Mouse (Mus musculus): ENCODE results near the gene Atg10.

Atg10 gene

DNA sequence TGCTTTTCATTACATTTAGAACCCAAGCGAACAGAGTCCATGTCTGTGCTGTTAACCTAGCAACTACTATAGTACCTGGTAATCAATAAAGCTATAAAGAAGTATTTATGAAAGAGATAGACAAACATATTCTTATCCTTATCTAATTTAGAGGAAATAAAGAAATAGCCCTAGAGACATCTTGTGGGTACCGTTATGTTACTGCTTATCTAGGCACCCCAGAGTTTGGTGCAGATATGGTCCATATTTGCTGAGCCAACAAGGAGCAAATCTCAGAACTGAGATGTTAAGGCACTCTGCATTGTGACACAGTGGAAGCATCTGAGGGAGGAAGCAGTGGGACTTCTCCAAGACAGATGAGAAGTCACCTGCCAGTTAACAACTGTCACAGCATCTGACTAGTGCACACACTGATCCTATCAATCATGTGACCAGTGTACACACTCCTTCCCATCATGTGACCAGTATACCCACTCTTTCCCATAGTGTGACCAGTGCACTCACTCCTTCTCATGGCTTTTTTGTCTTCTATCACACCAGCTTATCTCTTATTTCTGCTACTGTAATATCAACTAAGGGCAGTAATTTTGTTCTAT, 228.6 kb downstream of the Atg10 start:
- DNase-seq = no peak

DNA sequence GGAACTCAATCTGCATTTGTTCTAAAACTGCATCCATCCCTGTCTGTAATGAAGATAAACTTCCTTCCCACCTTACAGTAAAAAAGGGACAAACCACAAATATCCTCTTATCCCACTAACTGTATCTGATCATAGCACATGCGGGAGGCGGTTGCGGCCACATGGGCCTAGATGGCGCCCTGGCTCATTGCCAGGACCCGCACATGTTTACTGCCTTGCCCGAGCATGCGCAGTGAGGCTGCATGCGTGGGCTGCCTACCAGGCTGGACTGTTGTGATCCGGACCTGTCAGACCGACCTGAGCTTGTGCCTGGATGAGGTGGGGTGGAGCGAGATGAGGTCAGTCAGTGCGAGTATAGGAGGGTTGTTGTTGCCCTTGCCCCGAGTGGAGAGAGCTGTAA, 230.2 kb downstream of the Atg10 start:
- DNase-seq = no peak

DNA sequence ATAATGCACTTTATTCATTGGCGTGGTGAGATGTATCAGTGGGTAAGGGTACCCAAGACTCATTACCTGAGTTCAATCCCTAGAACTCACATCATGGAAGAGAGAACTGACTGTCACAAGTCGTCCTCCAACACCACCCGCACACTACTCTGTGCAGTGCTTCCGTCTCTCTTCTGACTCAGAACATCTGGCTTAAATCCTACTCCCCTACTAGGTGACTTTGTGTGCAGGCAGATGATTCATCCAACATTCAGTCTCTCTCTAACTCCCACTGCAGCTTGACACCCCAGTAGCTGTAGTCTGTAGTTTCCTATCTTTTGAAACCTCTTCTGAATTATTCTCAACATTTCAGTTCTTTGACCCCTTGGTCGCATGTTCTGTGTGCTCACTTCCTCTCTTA, 230.8 kb downstream of the Atg10 start:
- no peak for DNase-seq

DNA sequence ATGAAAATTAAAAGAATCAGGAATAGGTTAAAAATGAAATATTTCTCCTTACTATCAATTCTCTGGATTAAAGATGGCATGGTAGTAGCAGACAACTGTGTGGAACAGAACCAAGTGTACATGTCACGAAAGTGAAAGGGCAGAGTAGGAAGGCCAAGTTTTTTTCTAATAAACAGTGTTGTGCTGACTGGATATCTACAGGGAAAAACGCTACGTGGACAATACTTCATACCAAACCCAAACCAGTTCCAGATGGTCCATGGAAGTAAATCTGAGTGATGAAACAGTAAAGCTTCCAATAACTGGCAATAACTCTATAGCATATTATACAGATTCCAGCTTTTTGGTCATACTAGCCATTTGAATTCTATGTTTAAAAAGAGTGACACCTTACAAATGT, 235.5 kb downstream of the Atg10 start:
- DNase-seq = no peak

DNA sequence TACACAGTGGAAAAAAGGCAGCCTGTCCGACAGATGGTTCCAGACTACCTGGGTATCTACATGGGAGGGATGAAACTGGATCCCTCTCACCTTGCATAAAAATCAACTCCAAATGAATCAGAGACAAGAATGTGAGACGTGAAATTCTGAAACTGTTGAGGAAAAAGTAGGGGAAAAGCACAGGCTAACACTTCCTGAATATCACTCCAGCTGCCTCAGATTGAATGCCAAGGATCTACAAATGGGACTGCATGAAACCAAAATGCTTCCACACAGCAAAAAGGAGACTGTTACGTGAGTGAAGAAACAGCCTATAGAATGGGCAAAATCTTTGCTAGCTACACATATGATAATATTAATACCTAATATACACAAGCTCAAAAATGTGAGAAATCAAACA, 238.4 kb downstream of the Atg10 start:
- DNase-seq = no peak

GRCm38 (mm10) chr13:90984073-90984472, 239.7 kb downstream of the Atg10 start:
- DNase-seq = no peak

DNA sequence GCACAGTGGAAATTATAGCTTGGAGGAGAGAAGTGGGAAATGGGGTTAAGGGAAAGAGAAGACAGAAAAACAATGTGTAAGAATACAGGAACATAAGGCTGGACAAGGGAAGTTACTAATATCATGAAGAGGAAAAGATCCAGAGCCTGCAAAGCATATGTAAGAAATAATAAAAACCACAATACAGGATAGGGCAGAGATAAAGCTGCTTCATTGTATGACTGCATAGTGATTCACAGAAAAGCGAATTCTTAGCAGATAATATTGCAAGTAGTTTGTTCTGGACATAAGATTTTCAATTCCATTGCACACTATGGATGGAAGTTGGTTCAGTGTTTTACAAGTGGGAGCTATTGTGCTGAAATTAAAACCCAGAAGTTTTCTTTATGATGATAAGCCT, 242.0 kb downstream of the Atg10 start:
- no peak for DNase-seq

DNA sequence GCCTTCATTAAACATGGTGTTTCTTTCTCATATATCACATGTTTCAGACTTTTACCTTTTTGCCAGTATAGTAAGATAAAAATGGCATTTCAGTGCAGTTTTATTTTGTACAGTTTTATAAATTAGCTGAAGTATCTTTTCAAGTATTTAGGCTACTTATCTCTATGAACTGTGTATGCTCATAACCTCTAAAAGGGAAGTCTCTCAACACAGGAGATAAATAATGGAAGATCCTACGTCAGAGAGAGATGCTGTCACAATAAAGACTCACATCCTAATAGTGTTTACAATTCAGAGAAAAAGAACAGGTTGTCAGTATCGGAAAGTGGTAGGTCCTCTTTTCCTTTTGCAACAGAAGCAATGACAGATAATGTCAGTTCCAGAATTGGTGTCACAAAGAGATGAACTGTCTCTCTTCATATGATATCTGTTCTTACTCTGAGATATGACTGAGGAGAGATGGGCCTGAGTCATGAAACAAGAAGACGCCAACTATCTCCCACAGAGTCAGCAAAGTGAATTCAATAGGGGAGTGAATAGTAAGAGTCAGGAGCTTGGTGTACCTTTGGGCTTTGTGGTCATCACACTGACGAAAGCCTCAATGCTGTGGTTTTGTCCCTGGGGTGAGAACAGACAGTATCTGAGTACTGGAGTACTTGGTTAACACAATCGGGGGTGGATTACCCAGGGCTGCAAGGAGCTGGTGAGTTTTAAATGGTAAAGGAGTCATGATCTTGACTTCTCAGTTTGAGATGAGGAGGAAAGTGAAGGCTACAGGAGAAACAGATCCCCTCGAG, 242.7 kb downstream of the Atg10 start:
- no peak for DNase-seq

- no peak for DNase-seq
Measured at GRCm38 (mm10) chr13:90977057-90977456, 246.7 kb downstream of the Atg10 start.

DNA sequence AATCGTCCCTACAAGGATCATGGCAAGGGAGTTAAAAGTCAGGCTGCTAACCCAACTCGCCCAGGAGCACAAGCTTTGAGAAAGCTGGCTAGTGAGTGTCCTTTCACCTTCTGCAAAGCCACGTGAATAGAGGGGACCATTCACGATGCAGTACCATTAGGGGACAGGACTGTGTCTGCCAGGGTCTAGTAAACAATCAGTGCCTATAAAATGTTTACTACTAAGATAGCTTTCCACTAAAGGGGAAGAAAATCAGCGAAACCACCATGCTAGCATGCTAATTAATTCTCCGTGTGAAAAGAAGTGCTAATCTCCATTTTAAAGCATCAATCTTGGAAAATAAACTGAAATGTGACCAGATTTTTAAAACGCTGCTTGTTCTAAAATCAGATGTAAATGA, 250.4 kb downstream of the Atg10 start:
- no peak for DNase-seq

DNA sequence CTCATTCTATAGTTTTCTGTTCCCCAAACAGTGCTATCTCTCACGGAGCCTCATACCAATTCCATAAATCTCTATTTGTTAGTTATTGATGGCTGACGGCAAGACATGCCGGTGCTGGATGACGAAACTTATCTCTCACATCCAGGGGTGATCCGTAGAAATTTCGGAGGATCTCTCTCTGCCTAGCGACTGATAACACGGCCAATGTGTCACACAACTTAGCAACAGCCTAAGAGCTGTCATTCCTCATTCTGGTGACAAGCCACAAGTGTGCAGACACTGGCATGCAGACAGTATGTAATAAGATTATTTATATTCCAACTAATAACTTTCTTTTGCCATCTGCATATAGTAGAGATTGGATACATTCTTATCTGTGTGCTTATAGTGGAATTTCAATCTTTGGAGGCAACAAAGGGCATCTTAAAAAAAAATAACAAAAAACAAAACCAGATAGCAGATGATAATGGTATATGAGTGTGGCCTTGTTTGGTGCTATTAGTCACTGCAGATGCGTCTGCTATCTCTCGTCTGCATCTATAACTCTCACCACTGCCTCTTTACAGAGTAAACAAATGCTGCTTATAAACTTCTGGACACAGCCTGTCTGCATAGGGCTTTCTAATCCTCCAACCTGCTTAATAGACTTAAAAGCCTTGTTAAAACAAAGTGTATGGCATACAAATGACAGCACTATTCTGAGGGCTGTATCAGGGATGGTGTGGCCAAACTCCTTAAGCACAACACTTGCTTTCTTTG, 253.3 kb downstream of the Atg10 start:
- DNase-seq = no peak

DNA sequence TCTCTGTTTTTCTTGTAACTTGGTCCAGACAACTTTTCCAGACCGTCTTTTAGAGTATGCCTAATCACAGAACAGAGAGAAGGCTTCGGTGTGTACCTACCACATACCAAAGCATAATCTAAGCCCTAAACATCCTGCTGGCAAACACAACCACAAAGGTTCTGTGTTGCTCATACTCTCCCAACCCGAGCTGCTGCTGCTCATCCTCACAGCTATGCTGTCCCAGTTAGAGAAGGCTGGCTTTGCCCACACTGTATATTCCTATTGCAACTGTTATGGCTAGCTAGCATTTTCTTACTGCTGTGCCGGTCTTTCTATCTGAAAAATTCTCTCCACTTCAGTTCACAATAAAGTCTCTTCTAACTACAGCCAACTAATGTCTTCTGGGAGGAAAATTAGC, 254.8 kb downstream of the Atg10 start:
- DNase-seq = no peak

GRCm38 (mm10) chr13:90967422-90967821, 256.3 kb downstream of the Atg10 start:
- peak; percentile 82 for DNase-seq

DNA sequence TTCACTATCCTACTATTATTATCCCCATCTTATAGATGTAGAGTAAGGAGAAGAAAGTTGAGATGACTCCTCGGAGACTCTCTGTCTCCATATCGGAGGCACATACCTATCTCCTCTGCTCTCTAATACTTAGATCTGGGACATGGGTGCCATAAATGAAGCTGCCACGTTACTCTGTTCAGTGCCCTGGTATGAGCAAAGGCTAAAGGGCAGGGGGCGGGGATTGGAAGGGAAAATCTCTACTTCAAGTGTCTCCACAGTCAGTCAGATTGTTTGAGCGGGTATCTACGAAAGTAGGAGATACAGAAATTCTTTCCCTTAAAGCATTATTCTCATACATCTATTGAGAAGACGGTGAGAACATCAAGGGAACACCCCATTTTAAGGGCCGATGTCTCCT, 257.8 kb downstream of the Atg10 start:
- no peak for DNase-seq

- DNase-seq = no peak
Measured at GRCm38 (mm10) chr13:90964511-90964910, 259.3 kb downstream of the Atg10 start.

- DNase-seq = no peak
Measured at GRCm38 (mm10) chr13:90962836-90963760, 260.7 kb downstream of the Atg10 start.

DNA sequence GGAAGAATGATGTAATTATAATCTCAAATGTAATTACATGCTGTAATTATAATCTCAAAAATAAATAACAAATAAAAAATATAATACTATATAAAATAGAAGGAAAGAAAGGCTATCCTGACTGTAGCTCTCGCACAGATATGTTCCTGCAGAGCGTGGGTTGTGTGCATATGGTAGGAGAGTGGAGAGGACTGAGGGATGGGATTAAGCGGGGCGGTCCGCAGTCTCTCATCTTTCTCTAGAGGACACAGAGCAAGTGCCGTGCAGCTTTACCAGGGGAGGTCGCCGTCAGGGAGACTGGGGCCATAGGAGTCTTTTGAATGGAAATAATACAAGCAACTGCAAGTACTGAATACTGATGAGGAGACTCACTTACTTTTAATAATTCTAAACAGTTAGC, 263.2 kb downstream of the Atg10 start:
- DNase-seq = no peak

DNA sequence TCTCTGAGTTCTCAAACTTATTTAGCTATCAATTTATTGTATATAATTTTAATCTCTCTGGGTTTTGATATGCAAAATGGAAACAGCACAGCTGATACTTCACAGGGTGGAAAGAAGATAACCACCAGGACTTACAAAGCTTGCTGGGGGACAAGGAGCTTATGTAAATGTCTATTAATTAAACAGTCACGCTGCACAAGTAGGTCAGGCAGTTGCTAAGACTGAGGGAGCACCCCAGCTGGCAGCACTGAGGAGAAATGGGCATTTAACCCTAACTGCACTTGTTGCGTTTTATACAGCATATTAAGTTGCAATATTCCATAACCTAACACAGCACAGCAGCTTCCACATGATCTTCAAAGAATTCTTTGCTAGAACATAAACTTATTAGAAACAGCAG, 264.9 kb downstream of the Atg10 start:
- no peak for DNase-seq

DNA sequence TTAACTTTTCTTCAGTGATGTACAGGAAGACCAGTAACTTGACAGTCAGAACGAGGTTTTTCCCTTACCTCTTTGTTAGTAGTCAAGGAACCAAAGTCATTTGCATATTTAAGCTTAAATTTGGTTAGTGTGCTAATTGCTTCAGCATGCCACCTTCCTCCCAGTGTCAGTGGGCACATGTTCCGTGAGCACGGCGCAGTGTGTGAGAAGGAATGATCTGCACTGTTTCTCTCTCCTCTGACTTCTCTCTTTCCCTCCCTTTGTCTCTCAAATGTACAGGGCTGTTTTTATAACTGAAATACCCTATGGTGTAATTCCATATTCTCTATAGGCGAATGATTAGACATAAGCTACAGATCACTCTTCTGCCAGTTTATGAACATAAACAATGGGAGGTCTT, 284.2 kb downstream of the Atg10 start:
- no peak for DNase-seq

DNA sequence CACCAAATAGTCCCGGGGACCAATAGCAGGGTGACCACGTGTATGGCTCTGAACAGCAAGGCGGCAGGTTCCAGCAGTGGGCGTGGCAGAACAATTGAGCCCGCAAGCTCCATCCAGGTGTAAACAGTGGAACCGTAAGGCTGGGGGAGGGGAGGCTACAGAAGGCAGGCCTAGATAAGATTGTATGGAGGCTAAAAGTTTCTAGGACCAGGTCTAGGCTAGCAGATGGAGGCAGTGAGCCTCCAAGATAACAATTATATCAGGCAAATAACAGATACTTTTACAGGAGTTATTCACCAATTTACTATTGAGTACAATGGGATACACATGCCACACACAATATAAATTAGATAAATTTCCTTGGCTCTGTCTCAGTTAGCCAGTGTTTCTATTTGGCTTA, 284.6 kb downstream of the Atg10 start:
- DNase-seq = no peak

- no peak for DNase-seq
Measured at GRCm38 (mm10) chr13:90935852-90936251, 287.9 kb downstream of the Atg10 start.

DNA sequence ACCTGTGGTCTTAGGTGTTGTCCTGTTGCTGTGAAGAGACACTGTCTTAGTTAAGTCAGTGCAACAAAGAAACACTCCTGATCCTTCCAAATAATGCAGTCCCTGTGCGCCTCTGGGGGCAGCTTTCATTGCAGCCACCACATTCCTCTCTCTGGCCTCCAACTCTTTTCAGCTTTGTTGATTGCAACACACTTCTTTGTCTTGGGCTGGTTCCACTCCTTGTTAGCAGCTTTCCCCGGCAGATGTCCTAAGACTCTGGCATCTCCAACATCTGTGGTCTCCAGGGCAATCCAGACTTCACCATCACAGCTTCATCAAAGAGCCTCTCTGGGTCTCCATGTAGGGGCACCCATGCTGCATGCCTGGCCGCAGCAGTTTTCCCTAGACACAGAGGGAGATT, 290.5 kb downstream of the Atg10 start:
- no peak for DNase-seq

DNA sequence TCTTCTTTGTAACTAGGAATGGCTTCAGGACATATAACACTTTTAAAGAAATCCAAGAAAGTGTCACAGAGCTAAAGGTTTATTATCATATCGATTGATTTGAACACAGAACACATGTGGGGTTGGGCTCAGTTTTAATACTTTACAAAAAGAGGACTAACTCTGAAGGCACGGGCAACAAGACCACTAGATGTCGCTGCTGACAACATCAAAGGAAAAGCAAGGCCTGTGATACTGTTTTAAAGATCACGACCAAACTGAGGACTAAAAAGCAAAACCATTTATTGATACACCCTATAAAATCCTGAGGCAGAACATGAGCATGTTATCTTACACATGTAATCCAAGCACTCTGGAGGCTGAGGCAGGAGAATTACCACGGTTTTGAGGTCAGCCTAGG, 293.9 kb downstream of the Atg10 start:
- peak; percentile 74 for DNase-seq
